ENCODE assay signal across 32 mouse cellular contexts in genomic region chr4:80940946-80941345, GRCm38 (mm10). TPM values are rescaled to one million over a fixed set of nuclear protein-coding genes. Genes with fewer than 3 reads are reported as not detected.
DNase-seq lines count a peak whose midpoint lies in the region; ATAC-seq and TF ChIP-seq lines count a peak whose summit lies in the region.
"Had no signal": no experiment of that assay in that cellular context is flagged by ENCODE, and none has a peak within 500 bp of the region (broad histone marks: within the 10 kb centered on the region; RNA-seq: fewer than 3 reads in every experiment).

No protein-coding gene starts in this region.

- peaks cover 77% of the 10 kb centered on the region for H3K79me3 ChIP-seq in C2C12 (ENCODE audit: low read depth)

- H3K79me2 ChIP-seq in C2C12 (ENCODE audit: control insufficient read depth, insufficient read depth) = peaks cover 99% of the 10 kb centered on the region

- H3K4me1 ChIP-seq in hindbrain, embryonic 13.5 days (replicated peaks) = 0 out of 2 replicates have a peak, but pooled peaks cover 4% of the 10 kb centered on the region
- H3K4me1 ChIP-seq in forebrain, embryonic 12.5 days = no peaks in the 10 kb centered on the region
- H3K4me1 ChIP-seq: forebrain, embryonic 10.5 days; heart, embryonic 13.5 days; hindbrain, embryonic 10.5 days; kidney, embryonic 15.5 days; limb, embryonic 10.5 days; limb, embryonic 15.5 days; midbrain, embryonic 10.5 days; midbrain, embryonic 15.5 days; stomach, embryonic 15.5 days had no signal

- H3K4me3 ChIP-seq in C2C12 (ENCODE audit: insufficient read depth, poor library complexity, severe bottlenecking) = no peak overlapping the region
- no peak overlapping the region for H3K4me3 ChIP-seq in hindbrain, embryonic 13.5 days
- H3K4me3 ChIP-seq in forebrain, embryonic 12.5 days (replicated peaks) = no peak overlapping the region
- H3K4me3 ChIP-seq: forebrain, embryonic 10.5 days; heart, embryonic 13.5 days; hindbrain, embryonic 10.5 days; kidney, embryonic 15.5 days; limb, embryonic 10.5 days; limb, embryonic 15.5 days; midbrain, embryonic 10.5 days; midbrain, embryonic 15.5 days; stomach, embryonic 15.5 days had no signal

- peaks cover 9% of the 10 kb centered on the region for H3K36me3 ChIP-seq in C2C12 (ENCODE audit: control insufficient read depth, insufficient read depth)
- no peaks in the 10 kb centered on the region for H3K36me3 ChIP-seq in hindbrain, embryonic 13.5 days
- no peaks in the 10 kb centered on the region for H3K36me3 ChIP-seq in forebrain, embryonic 12.5 days (replicated peaks)
- H3K36me3 ChIP-seq: forebrain, embryonic 10.5 days; heart, embryonic 13.5 days; hindbrain, embryonic 10.5 days; kidney, embryonic 15.5 days; limb, embryonic 10.5 days; limb, embryonic 15.5 days; midbrain, embryonic 10.5 days; midbrain, embryonic 15.5 days; stomach, embryonic 15.5 days had no signal

- H3K27me3 ChIP-seq in C2C12 (ENCODE audit: control insufficient read depth, insufficient read depth, insufficient read length) = no peaks in the 10 kb centered on the region
- no peaks in the 10 kb centered on the region for H3K27me3 ChIP-seq in hindbrain, embryonic 13.5 days
- no peaks in the 10 kb centered on the region for H3K27me3 ChIP-seq in forebrain, embryonic 12.5 days
- H3K27me3 ChIP-seq: heart, embryonic 13.5 days; kidney, embryonic 15.5 days; limb, embryonic 15.5 days; midbrain, embryonic 15.5 days; stomach, embryonic 15.5 days had no signal

- peak; percentile 38 to 83 for DNase-seq in adrenal gland, adult (ENCODE audit: inconsistent age in 2 of 2, low spot score in 1 of 2)
- DNase-seq in adrenal gland, postnatal 4 days (ENCODE audit: low spot score in 2 of 2) = no peak
- peak; percentile 16 for DNase-seq in adrenal gland, postnatal 10 days
- peak; percentile 63 for DNase-seq in fibroblast of lung, adult 2 months (ENCODE audit: low read depth)
- DNase-seq in ovary, postnatal 10 days (ENCODE audit: low spot score) = no peak
- DNase-seq: cerebellum, adult 8-10 months; cerebellum, postnatal 25 days; forebrain, postnatal 0 days; gastrocnemius, postnatal 10 days; heart, postnatal 10 days; kidney, adult 18-20 months; kidney, postnatal 25 days; lung, embryonic 14.5 days; lung, postnatal 14 days; right cerebral cortex, postnatal 4 days had no signal

- no peaks in the 10 kb centered on the region for H3K9me3 ChIP-seq in hindbrain, embryonic 13.5 days
- H3K9me3 ChIP-seq in forebrain, embryonic 12.5 days = no peaks in the 10 kb centered on the region
- H3K9me3 ChIP-seq: forebrain, embryonic 10.5 days; heart, embryonic 13.5 days; hindbrain, embryonic 10.5 days; kidney, embryonic 15.5 days; limb, embryonic 10.5 days; limb, embryonic 15.5 days; midbrain, embryonic 10.5 days; midbrain, embryonic 15.5 days; stomach, embryonic 15.5 days had no signal

- 76% methylated on average over 4 of the region's 4 CpGs for WGBS in hindbrain, embryonic 13.5 days
- 86% methylated on average over 4 of the region's 4 CpGs for WGBS in forebrain, embryonic 12.5 days

- H3K27ac ChIP-seq in hindbrain, embryonic 13.5 days = no peak overlapping the region
- no peak overlapping the region for H3K27ac ChIP-seq in forebrain, embryonic 12.5 days
- H3K27ac ChIP-seq: forebrain, embryonic 10.5 days; heart, embryonic 13.5 days; hindbrain, embryonic 10.5 days; kidney, embryonic 15.5 days; limb, embryonic 10.5 days; limb, embryonic 15.5 days; liver, embryonic 14.5 days; midbrain, embryonic 10.5 days; midbrain, embryonic 15.5 days; stomach, embryonic 15.5 days had no signal

- H3K9ac ChIP-seq in hindbrain, embryonic 13.5 days = no peak overlapping the region
- no peak overlapping the region for H3K9ac ChIP-seq in forebrain, embryonic 12.5 days
- H3K9ac ChIP-seq: forebrain, postnatal 0 days; heart, embryonic 13.5 days; kidney, embryonic 15.5 days; limb, embryonic 15.5 days; liver, embryonic 14.5 days; lung, embryonic 14.5 days; midbrain, embryonic 15.5 days; stomach, embryonic 15.5 days had no signal

- ATAC-seq in hindbrain, embryonic 13.5 days (ENCODE audit: low FRiP score) = no peak
- no peak for ATAC-seq in forebrain, embryonic 12.5 days (ENCODE audit: low FRiP score)
- ATAC-seq: CD4-positive, CD25-positive, alpha-beta regulatory T cell, adult 4 months; forebrain, postnatal 0 days; hindbrain, embryonic 16.5 days; midbrain, embryonic 15.5 days had no signal

- no peak for TF ChIP-seq CTCF in C2C12 (IDR thresholded peaks at IDR 0.05; ENCODE audit: control insufficient read depth, insufficient read depth, insufficient read length)

- no peak overlapping the region for H3K4me2 ChIP-seq in hindbrain, embryonic 13.5 days
- H3K4me2 ChIP-seq in forebrain, embryonic 12.5 days = no peak overlapping the region
- H3K4me2 ChIP-seq: heart, embryonic 13.5 days; kidney, embryonic 15.5 days; limb, embryonic 15.5 days; lung, embryonic 14.5 days; midbrain, embryonic 15.5 days; stomach, embryonic 15.5 days had no signal

- H3ac ChIP-seq in C2C12 (ENCODE audit: control insufficient read depth, insufficient read length, low read depth) = no peak overlapping the region

TF ChIP-seq in C2C12, 6 proteins besides CTCF, POLR2A, EP300 and RAD21:
- TF ChIP-seq MYOD1 (IDR thresholded peaks at IDR 0.05; ENCODE audit: control insufficient read depth, insufficient read length, low read depth) = no peak
- TF ChIP-seq FOSL1 (IDR thresholded peaks at IDR 0.05; ENCODE audit: insufficient read depth, low read length, poor library complexity, severe bottlenecking) = peak; percentile 72

RNA-seq across cellular contexts. Expression of gene Lurap1l, which starts 30.5 kb away (rescaled TPM):
- 1 to 10 TPM; 6.3 to 7.2 TPM for total RNA-seq in adrenal gland, postnatal 4 days (2021)
- polyA plus RNA-seq in C2C12 (2012; fragmentation: generic; extraction: Trizol) = 42.9 TPM
- total RNA-seq in adrenal gland, postnatal 10 days (2021) = 10 to 100 TPM in 1 of 2 experiments, 1 to 10 TPM in 1; 9.6 to 11.6 TPM
- 8.6 and 8.8 TPM in 2 replicates for polyA plus RNA-seq in hindbrain, embryonic 13.5 days (2015; fragmentation: Nextera tagmentation; extraction: Ambion mirVana)
- 3.1 and 3.2 TPM in 2 replicates for polyA plus RNA-seq in forebrain, embryonic 12.5 days (2016; fragmentation: Nextera tagmentation; extraction: Ambion mirVana)
- total RNA-seq: megakaryocyte progenitor cell, adult 5-6 weeks; neutrophil, adult 5-6 weeks had no signal
- polyA plus RNA-seq: CD4-positive, CD25-positive, alpha-beta regulatory T cell, adult 4 months had no signal

Comparison
In these comparisons a context has a peak if more than half of its experiments do, and no peak if none do; other contexts are left out.
1. DNase-seq: peak in adrenal gland, adult (2 of 2), adrenal gland, postnatal 10 days (single experiment) and fibroblast of lung, adult 2 months (single experiment); none in adrenal gland, postnatal 4 days (0 of 2) and ovary, postnatal 10 days (single experiment).